23 mouse cellular contexts compared by ENCODE assay signal in the genomic region with DNA sequence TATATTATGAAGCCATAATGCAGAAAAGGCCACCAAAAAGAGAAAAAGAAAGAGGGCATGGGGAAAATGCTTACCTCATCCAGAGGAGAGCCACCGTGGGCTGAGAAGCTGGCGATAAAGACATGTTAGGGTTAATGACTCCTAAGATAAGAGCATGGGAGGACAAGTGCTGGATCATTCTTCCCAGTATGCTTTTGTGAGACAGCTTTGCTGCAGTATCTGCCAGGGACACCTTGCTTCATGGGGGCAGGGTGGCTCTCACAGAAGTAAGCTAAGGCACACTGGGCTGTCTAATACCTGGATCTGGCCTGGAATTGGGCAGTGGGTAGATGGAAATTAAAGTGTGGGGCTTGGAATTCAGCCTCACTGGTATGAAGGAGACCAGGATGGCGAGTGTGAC. TPM values are rescaled to one million over a fixed set of nuclear protein-coding genes. Genes with fewer than 3 reads are reported as not detected.
DNase-seq lines count a peak whose midpoint lies in the region; ATAC-seq and TF ChIP-seq lines count a peak whose summit lies in the region.
"Had no signal": no experiment of that assay in that cellular context is flagged by ENCODE, and none has a peak within 500 bp of the region (broad histone marks: within the 10 kb centered on the region; RNA-seq: fewer than 3 reads in every experiment).

No protein-coding gene starts in this region.

- H3K4me1 ChIP-seq in megakaryocyte, embryonic 14.5 days = peaks cover 4% of the 10 kb centered on the region
- H3K4me1 ChIP-seq in liver, postnatal 0 days (ENCODE audit: insufficient read depth) = peaks cover 10% of the 10 kb centered on the region; the same call in 1 of the 2 replicates
- H3K4me1 ChIP-seq: embryonic facial prominence, embryonic 13.5 days; forebrain, embryonic 15.5 days; hindbrain, embryonic 13.5 days; limb, embryonic 12.5 days had no signal

- WGBS in liver, postnatal 0 days (ENCODE audit: insufficient replicate concordance) = 65% methylated on average over 3 of the region's 3 CpGs

- no peaks in the 10 kb centered on the region for H3K36me3 ChIP-seq in megakaryocyte, embryonic 14.5 days (replicated peaks; ENCODE audit: low read length)
- no peaks in the 10 kb centered on the region for H3K36me3 ChIP-seq in liver, postnatal 0 days (replicated peaks; ENCODE audit: insufficient read depth, low read length)
- H3K36me3 ChIP-seq: embryonic facial prominence, embryonic 13.5 days; forebrain, embryonic 15.5 days; hindbrain, embryonic 13.5 days; limb, embryonic 12.5 days had no signal

- no peak overlapping the region for H3K9ac ChIP-seq in liver, postnatal 0 days (replicated peaks)
- H3K9ac ChIP-seq: embryonic facial prominence, embryonic 13.5 days; forebrain, embryonic 15.5 days; hindbrain, embryonic 13.5 days; limb, embryonic 12.5 days had no signal

- no peak overlapping the region for H3K27ac ChIP-seq in liver, postnatal 0 days (ENCODE audit: low read depth)
- H3K27ac ChIP-seq: embryonic facial prominence, embryonic 13.5 days; forebrain, embryonic 15.5 days; hindbrain, embryonic 13.5 days; limb, embryonic 12.5 days had no signal

- TF ChIP-seq EP300 in liver, postnatal 0 days (IDR thresholded peaks at IDR 0.05; ENCODE audit: low read depth) = peak; percentile 88

- intact Hi-C loops in heart, postnatal 14 days (cut with DNase I) = no loop called here

- ATAC-seq in megakaryocyte, adult 5-6 weeks (ENCODE audit: poor library complexity, severe bottlenecking) = no peak
- peak; percentile 43 for ATAC-seq in liver, postnatal 0 days
- ATAC-seq: forebrain, embryonic 15.5 days had no signal

- no peaks in the 10 kb centered on the region for H3K27me3 ChIP-seq in megakaryocyte, embryonic 14.5 days (replicated peaks)
- no peaks in the 10 kb centered on the region for H3K27me3 ChIP-seq in liver, postnatal 0 days (ENCODE audit: insufficient read depth, low read length)
- H3K27me3 ChIP-seq: embryonic facial prominence, embryonic 13.5 days; forebrain, embryonic 15.5 days; hindbrain, embryonic 13.5 days; limb, embryonic 12.5 days had no signal

- no peak overlapping the region for H3K4me2 ChIP-seq in liver, postnatal 0 days (ENCODE audit: low read depth, low read length)
- H3K4me2 ChIP-seq: embryonic facial prominence, embryonic 13.5 days; forebrain, embryonic 15.5 days; hindbrain, embryonic 13.5 days; limb, embryonic 12.5 days; midbrain, embryonic 11.5 days had no signal

- H3K9me3 ChIP-seq in megakaryocyte, embryonic 14.5 days = peaks cover 10% of the 10 kb centered on the region; the same call in 1 of the 2 replicates
- no peaks in the 10 kb centered on the region for H3K9me3 ChIP-seq in liver, postnatal 0 days (ENCODE audit: low read length)
- H3K9me3 ChIP-seq: embryonic facial prominence, embryonic 13.5 days; forebrain, embryonic 15.5 days; hindbrain, embryonic 13.5 days; limb, embryonic 12.5 days had no signal

- H3K4me3 ChIP-seq in megakaryocyte, embryonic 14.5 days (replicated peaks) = peak overlapping the region; percentile 7
- no peak overlapping the region for H3K4me3 ChIP-seq in liver, postnatal 0 days (ENCODE audit: low read depth, low read length)
- H3K4me3 ChIP-seq: embryonic facial prominence, embryonic 13.5 days; forebrain, embryonic 15.5 days; hindbrain, embryonic 13.5 days; limb, embryonic 12.5 days had no signal

- DNase-seq in heart, adult 11 months = peak; percentile 75
- no peak for DNase-seq in heart, postnatal 14 days
- DNase-seq in embryo, embryonic 11 days = peak; percentile 1
- DNase-seq in liver, postnatal 0 days = no peak
- no peak for DNase-seq in cerebellum, postnatal 25 days
- no peak for DNase-seq in right cerebral cortex, postnatal 4 days
- DNase-seq: adrenal gland, postnatal 25 days; cerebellum, postnatal 14 days; kidney, adult 18-20 months; lung, postnatal 14 days had no signal

- TF ChIP-seq CTCF in liver, postnatal 0 days (IDR thresholded peaks at IDR 0.05; ENCODE audit: low read depth) = no peak

RNA-seq across cellular contexts. Expression of a gene that starts 4.4 kb away (rescaled TPM):
- total RNA-seq in heart, postnatal 14 days (2021) = not detected
- 0.59 TPM in 1 of 2 replicates, not detected in the other for polyA plus RNA-seq in megakaryocyte, embryonic 14.5 days (2012; ENCODE audit: insufficient read depth, low replicate concordance)
- total RNA-seq in megakaryocyte, adult 5-6 weeks (2015) = not detected in 2 replicates
- not detected in 2 replicates for total RNA-seq in megakaryocyte, adult 5-6 weeks (2017)
- 56.4 and 60.2 TPM in 2 replicates for polyA plus RNA-seq in liver, postnatal 0 days (2015; fragmentation: Nextera tagmentation; extraction: Ambion mirVana)
- polyA plus RNA-seq: embryonic facial prominence, embryonic 13.5 days; forebrain, embryonic 15.5 days; heart, embryonic 14.5 days; large intestine, adult 2 months; neural tube, embryonic 14.5 days had no signal

RNA-seq across cellular contexts. Expression of a gene that starts 37.9 kb away (rescaled TPM):
- total RNA-seq in heart, postnatal 14 days (2021) = not detected
- not detected in 2 replicates for polyA plus RNA-seq in megakaryocyte, embryonic 14.5 days (2012; ENCODE audit: insufficient read depth, low replicate concordance)
- not detected in 2 replicates for total RNA-seq in megakaryocyte, adult 5-6 weeks (2015)
- not detected in 2 replicates for total RNA-seq in megakaryocyte, adult 5-6 weeks (2017)
- polyA plus RNA-seq in liver, postnatal 0 days (2015; fragmentation: Nextera tagmentation; extraction: Ambion mirVana) = 34.5 and 36.6 TPM in 2 replicates
- total RNA-seq: ES-E14; gastrocnemius, adult 8-10 months; left cerebral cortex, adult 8-10 months had no signal
- polyA plus RNA-seq: embryonic facial prominence, embryonic 13.5 days; forebrain, embryonic 15.5 days; heart, embryonic 14.5 days; hindbrain, embryonic 13.5 days; limb, embryonic 12.5 days; midbrain, embryonic 11.5 days; neural tube, embryonic 14.5 days had no signal

RNA-seq across cellular contexts. Expression of a gene that starts 40.9 kb away (rescaled TPM):
- not detected for total RNA-seq in heart, postnatal 14 days (2021)
- polyA plus RNA-seq in megakaryocyte, embryonic 14.5 days (2012; ENCODE audit: insufficient read depth, low replicate concordance) = 0.19 and 1.3 TPM in 2 replicates
- not detected in 2 replicates for total RNA-seq in megakaryocyte, adult 5-6 weeks (2015)
- not detected in 2 replicates for total RNA-seq in megakaryocyte, adult 5-6 weeks (2017)
- polyA plus RNA-seq in liver, postnatal 0 days (2015; fragmentation: Nextera tagmentation; extraction: Ambion mirVana) = 0.81 and 1.5 TPM in 2 replicates
- total RNA-seq: ES-E14; gastrocnemius, adult 8-10 months; left cerebral cortex, adult 8-10 months had no signal
- polyA plus RNA-seq: large intestine, adult 2 months had no signal

Comparison
In these comparisons a context has a peak if more than half of its experiments do, and no peak if none do; other contexts are left out.
1. DNase-seq: peak in heart, adult 11 months (single experiment) and embryo, embryonic 11 days (single experiment); none in heart, postnatal 14 days (0 of 2), liver, postnatal 0 days (single experiment), cerebellum, postnatal 25 days (0 of 2) and right cerebral cortex, postnatal 4 days (single experiment).